Mouse (Mus musculus): ENCODE results near the gene Zfp14. TPM values are rescaled to one million over a fixed set of nuclear protein-coding genes. Genes with fewer than 3 reads are reported as not detected.

Gene Zfp14
- polyA plus RNA-seq (2012; ENCODE audit: low replicate concordance) = not detected in 2 replicates

GRCm38 (mm10) chr7:30050882-30051548 is at the start of gene Zfp14:
Zfp14 (minus strand) TSS chr7:30051380.

DNA sequence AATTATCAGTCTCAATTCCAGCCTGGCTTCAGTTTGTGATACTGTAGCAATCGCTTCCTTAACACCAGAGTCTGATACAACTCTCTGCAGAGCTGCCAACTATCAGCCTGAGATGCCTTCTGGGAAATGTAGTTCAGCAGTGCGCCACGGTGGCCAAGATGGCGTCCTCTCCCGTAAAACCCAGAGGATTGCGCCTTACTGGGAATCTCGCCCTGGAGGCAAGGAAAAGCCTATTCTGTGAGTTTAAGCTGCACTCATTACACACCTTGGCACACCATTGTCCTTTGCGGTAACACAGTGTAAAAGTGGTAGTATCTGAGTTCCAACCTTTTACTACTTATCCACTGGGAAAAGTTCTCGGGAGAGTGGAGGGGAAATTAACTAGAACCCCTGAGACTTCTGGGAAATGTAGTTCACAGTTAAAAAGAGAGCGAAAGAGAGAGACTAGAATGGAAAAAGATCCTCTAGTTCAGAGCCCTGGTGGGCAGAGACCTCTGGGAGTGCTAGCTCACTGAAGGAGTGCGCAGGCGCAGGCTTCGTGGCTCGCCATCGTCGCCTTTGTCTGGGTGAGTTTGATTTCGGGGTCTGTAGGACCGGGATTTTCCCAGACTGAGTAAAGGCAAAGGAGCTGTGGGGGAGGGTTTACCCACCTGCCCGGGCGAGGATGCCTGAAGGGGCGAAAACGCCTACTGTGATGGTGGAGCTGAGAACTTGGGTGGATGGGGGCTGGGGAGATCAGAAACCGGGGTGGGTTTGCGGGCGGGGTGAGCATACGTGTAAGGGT is 43.7 kb upstream of the Zfp14 start, which contains the start of gene Zfp260:
Gene Zfp260 (plus strand): TSS at position 132 of the 784 bp plus-strand sequence.

GRCm38 (mm10) chr7:30090092-30090969 is 39.2 kb upstream of the Zfp14 start, which contains the start of the genes Gm26920 and Zfp566:
Gm26920 (minus strand) TSS chr7:30090410.
Zfp566 (minus strand) TSS chr7:30090527.

GRCm38 (mm10) chr7:30072146-30073028 is 21.2 kb upstream of the Zfp14 start, which contains the start of gene Zfp82:
Zfp82 (minus strand) TSS chr7:30072900.

Other genes with a start within 250 kb of the Zfp14 start
- gene Zfp790, start 235.3 kb downstream of the Zfp14 start, polyA plus RNA-seq (2012; ENCODE audit: low replicate concordance) = 0.18 and 0.24 TPM in 2 replicates
- gene Zfp940, start 197.7 kb downstream of the Zfp14 start, polyA plus RNA-seq (2012; ENCODE audit: low replicate concordance) = 0.16 and 0.20 TPM in 2 replicates
- gene Zfp420, start 191.4 kb downstream of the Zfp14 start, polyA plus RNA-seq (2012; ENCODE audit: low replicate concordance) = 0.41 and 0.74 TPM in 2 replicates
- gene Zfp27, start 144.8 kb downstream of the Zfp14 start, polyA plus RNA-seq (2012; ENCODE audit: low replicate concordance) = 0.30 and 0.34 TPM in 2 replicates
- gene Zfp383, start 143.2 kb downstream of the Zfp14 start, polyA plus RNA-seq (2012; ENCODE audit: low replicate concordance) = not detected in 2 replicates
- gene Zfp74, start 97.3 kb downstream of the Zfp14 start, polyA plus RNA-seq (2012; ENCODE audit: low replicate concordance) = 4.0 and 5.1 TPM in 2 replicates
- 1.4 and 3.7 TPM in 2 replicates for gene Zfp568, start 67.4 kb downstream of the Zfp14 start, polyA plus RNA-seq (2012; ENCODE audit: low replicate concordance)
- gene Zfp82, start 21.5 kb upstream of the Zfp14 start, polyA plus RNA-seq (2012; ENCODE audit: low replicate concordance) = 0.14 and 0.46 TPM in 2 replicates
- gene Gm26920, start 39.0 kb upstream of the Zfp14 start, polyA plus RNA-seq (2012; ENCODE audit: low replicate concordance) = not detected in 2 replicates
- 0.27 and 0.80 TPM in 2 replicates for gene Zfp566, start 39.1 kb upstream of the Zfp14 start, polyA plus RNA-seq (2012; ENCODE audit: low replicate concordance)
- 0.48 and 0.87 TPM in 2 replicates for gene Zfp260, start 43.4 kb upstream of the Zfp14 start, polyA plus RNA-seq (2012; ENCODE audit: low replicate concordance)
- gene Zfp382, start 70.6 kb upstream of the Zfp14 start, polyA plus RNA-seq (2012; ENCODE audit: low replicate concordance) = 4.5 and 5.5 TPM in 2 replicates
- 1.1 and 2.7 TPM in 2 replicates for gene Zfp146, start 118.4 kb upstream of the Zfp14 start, polyA plus RNA-seq (2012; ENCODE audit: low replicate concordance)
- not detected in 2 replicates for gene Cox7a1, start 132.8 kb upstream of the Zfp14 start, polyA plus RNA-seq (2012; ENCODE audit: low replicate concordance)
- gene Capns1, start 147.4 kb upstream of the Zfp14 start, polyA plus RNA-seq (2012; ENCODE audit: low replicate concordance) = 94.0 and 122 TPM in 2 replicates
- 28.6 and 47.9 TPM in 2 replicates for gene Polr2i, start 180.6 kb upstream of the Zfp14 start, polyA plus RNA-seq (2012; ENCODE audit: low replicate concordance)
- 10.1 and 15.2 TPM in 2 replicates for gene Tbcb, start 180.9 kb upstream of the Zfp14 start, polyA plus RNA-seq (2012; ENCODE audit: low replicate concordance)
- gene Ovol3, start 184.3 kb upstream of the Zfp14 start, polyA plus RNA-seq (2012; ENCODE audit: low replicate concordance) = not detected in 2 replicates
- 0.24 TPM in 1 of 2 replicates, not detected in the other for gene Thap8, start 228.7 kb upstream of the Zfp14 start, polyA plus RNA-seq (2012; ENCODE audit: low replicate concordance)
- gene Wdr62, start 229.0 kb upstream of the Zfp14 start, polyA plus RNA-seq (2012; ENCODE audit: low replicate concordance) = 22.7 and 114 TPM in 2 replicates
- 0.65 and 4.6 TPM in 2 replicates for gene Clip3, start 240.3 kb upstream of the Zfp14 start, polyA plus RNA-seq (2012; ENCODE audit: low replicate concordance)